Mouse (Mus musculus) liver, embryonic 14.5 days (tissue): ENCODE data around the gene Atp11a. TPM values are rescaled to one million over a fixed set of nuclear protein-coding genes. Genes with fewer than 3 reads are reported as not detected.

Experiments
- ATAC-seq: fragments of 200-750 bp; cut with Nextera tagmentation; 2 replicates; pipeline ENCODE4 v1.8.0; 2017; ENCODE audit warnings: moderate number of reproducible peaks, mild to moderate bottlenecking, moderate library complexity; ENCODE audit not compliant: insufficient read depth
- DNase-seq, 3 experiments: peaks; one replicate each; pipeline ENCODE4 v3.0.0-alpha.2; 2012 to 2013; ENCODE audit warnings: low read depth in 3 of 3, low spot score in 3 of 3
- H3K27ac ChIP-seq: fragments of 300-500 bp; sonication (generic); 2 replicates; pipeline ENCODE4 v1.5.1; 2014; ENCODE audit warnings: moderate library complexity, mild to moderate bottlenecking, control low read depth, inconsistent platforms
- H3K27me3 ChIP-seq: fragments of 300-500 bp; sonication (generic); 2 replicates; pipeline ENCODE4 v1.6.1; 2014; ENCODE audit warnings: mild to moderate bottlenecking, low read length, moderate library complexity; ENCODE audit not compliant: control insufficient read depth, insufficient read depth
- H3K36me3 ChIP-seq: fragments of 300-500 bp; sonication (generic); replicated peaks from 2 replicates; pipeline ENCODE4 v1.6.1; 2014; ENCODE audit warnings: low read depth; ENCODE audit not compliant: control insufficient read depth, insufficient read depth
- H3K4me1 ChIP-seq, 2 experiments: fragments of 200-500 bp in 1 of 2; fragments of 300-500 bp in 1 of 2; sonication (generic) in 1 of 2; replicated peaks; 2 replicates each; pipeline ENCODE4 v1.6.1; 2012 to 2014; ENCODE audit warnings: antibody characterized with exemption in 1 of 2, inconsistent platforms in 1 of 2, low read length in 1 of 2; ENCODE audit not compliant: control insufficient read depth in 2 of 2, insufficient read depth in 2 of 2
- H3K4me2 ChIP-seq: fragments of 300-500 bp; sonication (generic); 2 replicates; pipeline ENCODE4 v1.6.1; 2014; ENCODE audit warnings: low read depth, mild to moderate bottlenecking, control low read depth, moderate library complexity
- H3K4me3 ChIP-seq, 2 experiments: fragments of 200-500 bp in 1 of 2; fragments of 300-500 bp in 1 of 2; sonication (generic) in 1 of 2; 2 replicates each; pipeline ENCODE4 v1.5.1; 2012 to 2014; ENCODE audit warnings: low read depth in 2 of 2, low read length in 2 of 2, mild to moderate bottlenecking in 2 of 2, control low read depth in 1 of 2, inconsistent platforms in 1 of 2, moderate library complexity in 1 of 2; ENCODE audit not compliant: insufficient read depth in 1 of 2
- H3K9ac ChIP-seq: fragments of 300-500 bp; sonication (generic); replicated peaks from 2 replicates; pipeline ENCODE4 v1.6.1; 2014; ENCODE audit warnings: mild to moderate bottlenecking, control low read depth, moderate library complexity
- H3K9me3 ChIP-seq: fragments of 300-500 bp; sonication (generic); 2 replicates; pipeline ENCODE4 v1.6.1; 2016; ENCODE audit warnings: low read length, mixed read lengths; ENCODE audit not compliant: control insufficient read depth
- CTCF ChIP-seq: IDR thresholded peaks from 2 replicates; pipeline ENCODE4 v1.5.1; 2016; ENCODE audit warnings: antibody characterized with exemption, low read depth, control low read depth
- EP300 ChIP-seq: IDR thresholded peaks from 2 replicates; pipeline ENCODE4 v1.6.1; 2016; ENCODE audit warnings: antibody characterized with exemption, low read depth
- WGBS: fragments of 180-500 bp; shearing (Covaris S2); extraction: QIAGEN DNeasy Blood & Tissue Kit; methylation state at CpG from one replicate; pipeline ENCODE4 v1.1.7; 2014; ENCODE audit not compliant: insufficient replicate concordance; 5-methylcytosine and 5-hydroxymethylcytosine counted together
- polyA plus RNA-seq, 2 experiments: library from polyadenylated mRNA; depleted of rRNA in 1 of 2; stranded (reverse) in 1 of 2; unstranded in 1 of 2; fragments of >200 nt; fragmentation: Nextera tagmentation in 1 of 2; extraction: Ambion mirVana in 1 of 2; gene quantifications; 2 replicates each; pipeline versions ENCODE4 v1.2.1 to v1.2.3; 2012 to 2014

Atp11a gene
- polyA plus RNA-seq, 2 experiments = 1.2 to 2.7 TPM

DNA sequence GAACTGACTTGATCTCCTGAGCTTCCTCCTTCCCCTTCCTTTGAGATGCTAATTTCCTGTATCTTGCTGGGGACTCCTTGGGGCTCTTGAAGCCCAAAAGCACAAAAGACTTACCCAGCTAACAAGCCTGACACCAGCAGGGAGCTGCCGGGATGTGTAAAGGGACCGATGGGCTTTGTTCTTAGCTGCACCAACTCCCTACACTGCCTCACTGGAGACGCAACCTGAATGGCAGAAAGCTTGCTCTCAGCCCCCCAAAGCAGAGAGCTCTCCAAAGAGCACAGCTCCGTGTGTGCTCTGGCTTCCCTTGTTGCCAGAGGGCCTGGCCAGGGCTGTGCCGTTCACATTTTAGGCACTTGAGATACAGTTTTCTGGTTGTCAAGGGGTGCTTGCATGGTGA lies 114.6 kb downstream of the Atp11a start:
- 30% methylated on average over 5 of the region's 5 CpGs for WGBS
- no peaks in the 10 kb centered on the region for H3K9me3 ChIP-seq
- peaks cover 15% of the 10 kb centered on the region for H3K27me3 ChIP-seq
- no peak for TF ChIP-seq CTCF
- TF ChIP-seq EP300 = no peak
- no peaks in the 10 kb centered on the region for H3K4me1 ChIP-seq
- DNase-seq (no peak), ATAC-seq (no peak)
- no peak overlapping the region for H3K9ac ChIP-seq
- no peak overlapping the region for H3K27ac ChIP-seq
- no peaks in the 10 kb centered on the region for H3K36me3 ChIP-seq
- no peak overlapping the region for H3K4me3 ChIP-seq
- H3K4me2 ChIP-seq = no peak overlapping the region

- Histone ChIP-seq H3K9me3 (no peaks in the 10 kb centered on the region), H3K36me3 (no peaks in the 10 kb centered on the region), H3K27me3 (peaks cover 15% of the 10 kb centered on the region), H3K4me3 (peak overlapping the region in 1 of 2 experiments; percentile 43; a peak in 1 of 4 replicates), H3K4me2 (peak overlapping the region; percentile 62), H3K4me1 (no peaks in the 10 kb centered on the region), H3K27ac (no peak overlapping the region), H3K9ac (no peak overlapping the region)
- no peak for TF ChIP-seq EP300
- no peak for TF ChIP-seq CTCF
- ATAC-seq (no peak), DNase-seq (no peak)
- 6% methylated on average over 9 of the region's 9 CpGs for WGBS
Observed at GRCm38 (mm10) chr8:12872983-12873356, 116.2 kb downstream of the Atp11a start.

- no peak within 1 kb of the TSS for H3K27ac ChIP-seq
- H3K9me3 ChIP-seq = no peaks in the 10 kb centered on the region
- no peak within 1 kb of the TSS for H3K9ac ChIP-seq
- 2% methylated on average over 30 of the region's 30 CpGs for WGBS
- TF ChIP-seq CTCF (no peak), EP300 (no peak)
- no peaks in the 10 kb centered on the region for H3K4me1 ChIP-seq
- peak within 1 kb of the TSS; percentile 40 to 43 for H3K4me3 ChIP-seq
- H3K4me2 ChIP-seq = peak within 1 kb of the TSS; percentile 62
- ATAC-seq = peak; percentile 37; the same call in 1 of the 2 replicates
- DNase-seq = peak; percentile 4 to 23 (median 13)
- H3K27me3 ChIP-seq = peaks cover 15% of the 10 kb centered on the region
- H3K36me3 ChIP-seq = no peaks in the 10 kb centered on the region
Observed at GRCm38 (mm10) chr8:12873357-12874046, 116.7 kb downstream of the Atp11a start, which contains the start of gene Mcf2l. Gene Mcf2l (plus strand): TSS chr8:12873806.

GRCm38 (mm10) chr8:12874194-12874791 lies 117.5 kb downstream of the Atp11a start:
- Histone ChIP-seq H3K27me3 (peaks cover 15% of the 10 kb centered on the region), H3K9me3 (no peaks in the 10 kb centered on the region), H3K27ac (no peak overlapping the region), H3K4me1 (no peaks in the 10 kb centered on the region), H3K4me3 (peak overlapping the region in 1 of 2 experiments; percentile 43; a peak in 2 of 4 replicates), H3K4me2 (peak overlapping the region; percentile 62), H3K9ac (no peak overlapping the region), H3K36me3 (no peaks in the 10 kb centered on the region)
- 29% methylated on average over 8 of the region's 8 CpGs for WGBS
- ATAC-seq (no peak), DNase-seq (no peak)
- TF ChIP-seq EP300 (no peak), CTCF (no peak)

- no peak overlapping the region for H3K4me3 ChIP-seq
- TF ChIP-seq EP300 = no peak
- no peak for TF ChIP-seq CTCF
- DNase-seq = no peak
- ATAC-seq = no peak
- no peak overlapping the region for H3K9ac ChIP-seq
- no peaks in the 10 kb centered on the region for H3K9me3 ChIP-seq
- H3K36me3 ChIP-seq = no peaks in the 10 kb centered on the region
- H3K27ac ChIP-seq = no peak overlapping the region
- H3K4me1 ChIP-seq = no peaks in the 10 kb centered on the region
- H3K27me3 ChIP-seq = peaks cover 15% of the 10 kb centered on the region
- H3K4me2 ChIP-seq = no peak overlapping the region
- WGBS = 54% methylated on average over 4 of the region's 4 CpGs
Observed at GRCm38 (mm10) chr8:12874971-12875370, 118.2 kb downstream of the Atp11a start.
